Mouse (Mus musculus) testis, adult 2 months (tissue): ENCODE data around the gene Vcl. TPM values are rescaled to one million over a fixed set of nuclear protein-coding genes. Genes with fewer than 3 reads are reported as not detected.
A peak's percentile ranks its signal among the peaks of the same experiment; 100 is the strongest.

Experiments used
- H3K27ac ChIP-seq: fragments of 200-500 bp; 2 replicates; pipeline ENCODE4 v1.5.1; 2012; ENCODE audit warnings: low read depth, low read length; ENCODE audit not compliant: control insufficient read depth, insufficient read depth
- H3K27me3 ChIP-seq: fragments of 200-500 bp; 2 replicates; pipeline ENCODE4 v1.6.1; 2012; ENCODE audit warnings: mild to moderate bottlenecking, low read length, moderate library complexity; ENCODE audit not compliant: control insufficient read depth, insufficient read depth
- H3K36me3 ChIP-seq: fragments of 200-500 bp; 2 replicates; pipeline ENCODE4 v1.6.1; 2012; ENCODE audit warnings: mild to moderate bottlenecking, low read length; ENCODE audit not compliant: control insufficient read depth, insufficient read depth
- H3K4me1 ChIP-seq: fragments of 200-500 bp; 2 replicates; pipeline ENCODE4 v1.6.1; 2012; ENCODE audit warnings: low read length; ENCODE audit not compliant: control insufficient read depth, insufficient read depth
- H3K4me3 ChIP-seq: fragments of 200-500 bp; 2 replicates; pipeline ENCODE4 v1.5.1; 2012; ENCODE audit warnings: low read depth, mild to moderate bottlenecking, low read length, moderate library complexity, mixed read lengths; ENCODE audit not compliant: control insufficient read depth
- CTCF ChIP-seq: fragments of 200-500 bp; IDR thresholded peaks from 2 replicates; pipeline ENCODE4 v1.5.1; 2012; ENCODE audit warnings: low read depth, mild to moderate bottlenecking, inconsistent platforms, low read length, moderate library complexity; ENCODE audit not compliant: control insufficient read depth, insufficient read depth, insufficient replicate concordance
- POLR2A ChIP-seq: fragments of 200-500 bp; IDR thresholded peaks from 2 replicates; pipeline ENCODE4 v1.6.1; 2012; ENCODE audit warnings: low read depth, mild to moderate bottlenecking, inconsistent platforms, low read length, moderate library complexity; ENCODE audit not compliant: control insufficient read depth
- polyA plus RNA-seq: library from polyadenylated mRNA; depleted of rRNA; stranded (reverse); fragments of >200 nt; gene quantifications from 2 replicates; pipeline ENCODE4 v1.2.3, GENCODE M21; 2012

Vcl gene
- polyA plus RNA-seq, 1 experiment, result 22.9 TPM

DNA sequence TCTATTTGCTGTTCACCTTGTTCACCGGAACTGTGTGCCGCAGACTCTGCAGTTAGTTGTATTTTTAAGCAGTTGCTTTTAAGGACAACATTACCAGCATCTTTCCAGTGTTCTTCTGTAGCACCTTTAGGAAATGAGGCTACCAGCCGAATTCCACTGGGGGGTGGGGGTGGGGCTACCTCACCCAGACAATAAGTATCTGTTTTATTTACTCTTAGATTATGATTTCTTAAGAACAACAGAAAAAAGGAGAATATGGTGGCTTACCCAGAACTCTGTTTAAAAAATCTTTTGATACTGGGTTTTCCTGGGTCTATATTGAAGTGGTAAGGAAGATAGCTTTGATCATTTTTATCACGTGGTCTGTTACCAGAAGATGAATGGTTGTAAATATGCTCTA is 105.1 kb downstream of the Vcl start:
- TF ChIP-seq CTCF (no peak), POLR2A (no peak)
- Histone ChIP-seq H3K36me3 (peaks cover 1% of the 10 kb centered on the region; the same call in 1 of the 2 replicates), H3K27me3 (no peaks in the 10 kb centered on the region), H3K4me3 (no peak overlapping the region), H3K27ac (no peak overlapping the region), H3K4me1 (no peaks in the 10 kb centered on the region)

DNA sequence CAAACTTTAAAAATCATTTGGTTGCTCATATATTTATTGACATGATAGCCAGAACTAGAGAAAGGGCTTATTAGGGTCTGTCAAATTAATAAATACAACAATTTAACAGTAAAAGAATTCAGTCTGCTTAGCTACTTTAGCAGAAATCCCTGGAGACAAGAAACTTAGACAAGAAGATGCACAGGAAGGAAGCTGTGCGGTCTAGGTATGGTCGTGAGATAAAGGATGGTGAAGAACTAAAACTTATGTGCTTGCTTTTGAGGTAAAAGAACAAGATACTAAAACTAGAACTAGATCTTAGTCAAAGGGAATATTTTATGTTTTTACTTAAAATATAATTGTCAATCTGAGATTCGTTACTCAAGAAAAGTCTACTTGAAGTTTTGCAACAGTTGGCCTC is 105.6 kb downstream of the Vcl start:
- Histone ChIP-seq H3K4me1 (no peaks in the 10 kb centered on the region), H3K27ac (no peak overlapping the region), H3K4me3 (no peak overlapping the region), H3K36me3 (peaks cover 1% of the 10 kb centered on the region; the same call in 1 of the 2 replicates), H3K27me3 (no peaks in the 10 kb centered on the region)
- TF ChIP-seq CTCF, result no peak
- no peak for TF ChIP-seq POLR2A

DNA sequence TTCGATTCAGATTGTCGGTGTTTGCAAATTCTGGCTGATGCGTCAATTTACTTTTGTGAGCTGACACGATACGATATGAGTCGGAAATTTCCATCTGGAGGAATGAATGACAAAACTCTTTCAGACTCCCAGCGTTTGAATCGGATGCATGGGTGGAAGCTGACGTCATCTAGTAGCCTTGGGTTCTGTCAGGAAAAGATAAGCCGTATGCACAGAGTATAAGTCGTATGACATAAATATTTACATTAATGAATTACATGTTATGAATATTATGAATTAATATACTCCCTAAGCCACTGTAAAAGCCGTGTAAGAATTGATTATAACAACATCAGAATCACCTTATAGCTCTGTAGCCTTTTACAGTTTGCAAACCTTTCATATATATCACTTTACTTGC is 109.9 kb downstream of the Vcl start:
- no peak overlapping the region for H3K4me3 ChIP-seq
- TF ChIP-seq POLR2A (no peak), CTCF (no peak)
- no peak overlapping the region for H3K27ac ChIP-seq
- no peaks in the 10 kb centered on the region for H3K4me1 ChIP-seq
- H3K36me3 ChIP-seq, result peaks cover 1% of the 10 kb centered on the region
- no peaks in the 10 kb centered on the region for H3K27me3 ChIP-seq

DNA sequence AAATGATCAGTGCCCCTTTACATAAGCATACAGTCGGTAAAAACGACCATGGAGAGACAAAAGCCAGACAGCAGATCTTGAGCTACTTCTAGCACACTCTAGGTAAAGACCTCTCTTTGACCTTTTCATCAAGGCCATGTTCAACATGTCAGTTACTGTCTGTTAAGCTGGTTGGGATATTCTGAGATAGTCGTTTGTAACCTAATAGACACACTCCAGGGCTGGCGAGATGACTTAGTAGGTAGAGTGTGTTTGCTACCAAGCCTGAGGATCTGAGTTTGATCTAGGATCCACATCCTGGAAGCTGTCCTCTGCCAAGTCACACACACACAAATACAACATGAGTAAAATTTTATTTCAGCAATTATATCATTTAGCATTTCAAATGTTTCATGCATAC is 110.4 kb downstream of the Vcl start:
- no peak overlapping the region for H3K4me3 ChIP-seq
- H3K27me3 ChIP-seq, result no peaks in the 10 kb centered on the region
- H3K4me1 ChIP-seq, result no peaks in the 10 kb centered on the region
- no peak for TF ChIP-seq CTCF
- H3K27ac ChIP-seq, result no peak overlapping the region
- H3K36me3 ChIP-seq, result peaks cover 1% of the 10 kb centered on the region

DNA sequence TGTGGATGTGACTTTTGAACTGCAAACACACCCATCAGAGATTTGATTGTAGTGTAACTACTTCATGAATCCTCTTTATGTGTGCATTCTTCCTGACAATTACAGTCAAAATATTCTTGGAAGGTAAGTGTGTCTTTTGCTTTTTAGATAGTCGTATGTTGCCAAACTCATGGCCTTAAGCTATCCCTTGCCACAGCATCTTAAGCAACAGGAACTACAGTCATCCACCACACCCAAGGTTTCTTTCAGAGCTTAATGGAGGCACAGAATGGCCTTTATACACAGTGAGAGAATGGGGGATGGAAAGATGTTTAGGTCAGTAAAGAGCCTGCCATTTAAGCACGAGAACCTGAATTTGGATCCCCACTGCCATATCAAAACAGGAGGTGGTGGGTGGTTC is 118.6 kb downstream of the Vcl start:
- Histone ChIP-seq H3K27me3 (no peaks in the 10 kb centered on the region), H3K36me3 (no peaks in the 10 kb centered on the region), H3K4me1 (peaks cover 1% of the 10 kb centered on the region; the same call in 1 of the 2 replicates), H3K27ac (no peak overlapping the region), H3K4me3 (no peak overlapping the region)
- TF ChIP-seq POLR2A (no peak), CTCF (no peak)

DNA sequence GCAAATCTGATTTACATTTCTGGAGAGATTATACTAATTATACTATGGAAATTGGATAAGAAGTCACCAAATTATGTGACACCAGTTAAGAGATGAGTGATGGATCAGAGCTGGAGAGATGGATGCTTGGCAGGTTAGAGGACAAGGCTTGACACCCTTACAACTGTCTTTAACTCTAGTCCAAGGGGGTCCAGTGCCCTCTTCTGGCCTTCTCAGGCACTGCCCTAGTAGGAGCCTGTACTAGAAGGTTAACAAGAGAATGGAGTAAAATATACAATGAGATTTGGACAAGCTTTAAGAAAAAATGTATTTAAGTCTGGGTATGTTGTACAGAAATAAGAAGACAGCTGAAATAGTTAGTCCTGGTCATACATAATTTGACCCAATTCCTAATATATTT is 119.7 kb downstream of the Vcl start:
- H3K36me3 ChIP-seq, result no peaks in the 10 kb centered on the region
- TF ChIP-seq CTCF, result peak; percentile 15; the same call in 1 of the 2 replicates
- TF ChIP-seq POLR2A, result no peak
- H3K27me3 ChIP-seq, result no peaks in the 10 kb centered on the region
- no peak overlapping the region for H3K4me3 ChIP-seq
- H3K27ac ChIP-seq, result no peak overlapping the region
- peaks cover 4% of the 10 kb centered on the region; the same call in 1 of the 2 replicates for H3K4me1 ChIP-seq

DNA sequence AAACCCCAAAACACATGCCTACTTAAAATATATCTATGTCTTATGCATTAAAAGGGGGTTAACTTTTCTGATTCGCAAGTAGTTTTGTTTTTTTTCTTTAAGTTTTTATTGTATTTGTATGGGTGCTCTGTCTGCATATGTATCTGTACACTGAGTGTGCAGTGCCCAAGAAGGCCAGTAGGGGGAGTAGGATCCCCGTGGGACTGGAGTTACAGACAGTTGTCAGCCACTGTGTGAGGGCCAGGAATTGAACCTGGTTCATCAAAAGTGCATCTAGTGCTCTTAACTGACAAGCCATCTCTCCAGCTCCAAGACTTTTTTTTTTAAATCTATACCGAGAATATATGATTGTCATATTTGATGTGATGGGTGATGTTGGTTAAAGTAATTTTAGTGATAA is 121.5 kb downstream of the Vcl start:
- Histone ChIP-seq H3K4me1 (peaks cover 4% of the 10 kb centered on the region; the same call in 1 of the 2 replicates), H3K36me3 (no peaks in the 10 kb centered on the region), H3K27me3 (no peaks in the 10 kb centered on the region), H3K4me3 (no peak overlapping the region), H3K27ac (no peak overlapping the region)
- TF ChIP-seq POLR2A (no peak), CTCF (peak; percentile 78; the same call in 1 of the 2 replicates)
